Mouse (Mus musculus): ENCODE measurements around the gene Ube2q2.

- no peak for TF ChIP-seq CTCF (IDR thresholded peaks at IDR 0.05)
- no peak for TF ChIP-seq POLR2A (IDR thresholded peaks at IDR 0.05; ENCODE audit: insufficient read depth, low read depth, low read length)
- TF ChIP-seq EP300 (IDR thresholded peaks at IDR 0.05; ENCODE audit: insufficient read depth, low read depth, low read length) = no peak
These were observed 106.4 kb downstream of the Ube2q2 start for GRCm38 (mm10) chr9:55255056-55255455.
